Mouse (Mus musculus): ENCODE data around the gene Spag9. TPM values are rescaled to one million over a fixed set of nuclear protein-coding genes. Genes with fewer than 3 reads are reported as not detected.

The Spag9 gene
- polyA plus RNA-seq, 1 experiment = 45.7 TPM

- H3K27ac ChIP-seq (ENCODE audit: insufficient read depth, low read length) = no peak overlapping the region
- TF ChIP-seq EP300 (IDR thresholded peaks at IDR 0.05; ENCODE audit: insufficient read depth, low read depth, low read length) = peak; percentile 55; the same call in 1 of the 2 replicates
- TF ChIP-seq POLR2A (IDR thresholded peaks at IDR 0.05; ENCODE audit: insufficient read depth, low read length) = no peak
Measured at GRCm38 (mm10) chr11:94045016-94045415, 49.1 kb downstream of the Spag9 start.

GRCm38 (mm10) chr11:94047288-94047687 is 51.4 kb downstream of the Spag9 start:
- Histone ChIP-seq H3K4me3 (ENCODE audit: low read depth, low read length) (no peak overlapping the region), H3K9ac (ENCODE audit: low read depth, poor library complexity, severe bottlenecking) (no peak overlapping the region), H3K27ac (ENCODE audit: insufficient read depth, low read length) (no peak overlapping the region), H3K4me1 (ENCODE audit: control insufficient read depth, insufficient read depth, low read length) (peaks cover 8% of the 10 kb centered on the region), H3K9me3 (replicated peaks; ENCODE audit: control insufficient read depth, insufficient read depth, low read length, poor library complexity, severe bottlenecking) (no peaks in the 10 kb centered on the region), H3K36me3 (ENCODE audit: control insufficient read depth, insufficient read depth, low read length, poor library complexity, severe bottlenecking) (peaks cover 4% of the 10 kb centered on the region; the same call in 1 of the 2 replicates), H3K27me3 (ENCODE audit: control insufficient read depth, insufficient read depth, low read length, poor library complexity, severe bottlenecking) (no peaks in the 10 kb centered on the region)
- TF ChIP-seq EP300 (IDR thresholded peaks at IDR 0.05; ENCODE audit: insufficient read depth, low read depth, low read length) = peak; percentile 69; the same call in 1 of the 2 replicates
- no peak for TF ChIP-seq POLR2A (IDR thresholded peaks at IDR 0.05; ENCODE audit: insufficient read depth, low read length)
- no peak for TF ChIP-seq CTCF (IDR thresholded peaks at IDR 0.05; ENCODE audit: low read depth, low read length)

More at GRCm38 (mm10) chr11:94045016-94045415, 49.1 kb downstream of the Spag9 start:
- H3K36me3 ChIP-seq (ENCODE audit: control insufficient read depth, insufficient read depth, low read length, poor library complexity, severe bottlenecking) = peaks cover 4% of the 10 kb centered on the region; the same call in 1 of the 2 replicates
- H3K4me1 ChIP-seq (ENCODE audit: control insufficient read depth, insufficient read depth, low read length) = peaks cover 8% of the 10 kb centered on the region
- H3K27me3 ChIP-seq (ENCODE audit: control insufficient read depth, insufficient read depth, low read length, poor library complexity, severe bottlenecking) = no peaks in the 10 kb centered on the region
- no peak overlapping the region for H3K9ac ChIP-seq (ENCODE audit: low read depth, poor library complexity, severe bottlenecking)
- H3K9me3 ChIP-seq (replicated peaks; ENCODE audit: control insufficient read depth, insufficient read depth, low read length, poor library complexity, severe bottlenecking) = no peaks in the 10 kb centered on the region
- H3K4me3 ChIP-seq (ENCODE audit: low read depth, low read length) = no peak overlapping the region

- no peaks in the 10 kb centered on the region; the same call in 1 of the 2 replicates for H3K36me3 ChIP-seq (ENCODE audit: control insufficient read depth, insufficient read depth, low read length, poor library complexity, severe bottlenecking)
- no peak overlapping the region for H3K4me3 ChIP-seq (ENCODE audit: low read depth, low read length)
- peaks cover 2% of the 10 kb centered on the region for H3K4me1 ChIP-seq (ENCODE audit: control insufficient read depth, insufficient read depth, low read length)
- no peak overlapping the region for H3K9ac ChIP-seq (ENCODE audit: low read depth, poor library complexity, severe bottlenecking)
- H3K27me3 ChIP-seq (ENCODE audit: control insufficient read depth, insufficient read depth, low read length, poor library complexity, severe bottlenecking) = no peaks in the 10 kb centered on the region
- H3K9me3 ChIP-seq (replicated peaks; ENCODE audit: control insufficient read depth, insufficient read depth, low read length, poor library complexity, severe bottlenecking) = no peaks in the 10 kb centered on the region
- no peak overlapping the region for H3K27ac ChIP-seq (ENCODE audit: insufficient read depth, low read length)
- TF ChIP-seq CTCF (IDR thresholded peaks at IDR 0.05; ENCODE audit: low read depth, low read length) (no peak), EP300 (IDR thresholded peaks at IDR 0.05; ENCODE audit: insufficient read depth, low read depth, low read length) (no peak), POLR2A (IDR thresholded peaks at IDR 0.05; ENCODE audit: insufficient read depth, low read length) (no peak)
Measured at GRCm38 (mm10) chr11:94054176-94054575, 58.3 kb downstream of the Spag9 start.

GRCm38 (mm10) chr11:94054901-94055300 is 59.0 kb downstream of the Spag9 start:
- H3K27ac ChIP-seq (ENCODE audit: insufficient read depth, low read length) = no peak overlapping the region
- H3K36me3 ChIP-seq (ENCODE audit: control insufficient read depth, insufficient read depth, low read length, poor library complexity, severe bottlenecking) = no peaks in the 10 kb centered on the region
- H3K9me3 ChIP-seq (replicated peaks; ENCODE audit: control insufficient read depth, insufficient read depth, low read length, poor library complexity, severe bottlenecking) = no peaks in the 10 kb centered on the region
- H3K9ac ChIP-seq (ENCODE audit: low read depth, poor library complexity, severe bottlenecking) = no peak overlapping the region
- H3K4me1 ChIP-seq (ENCODE audit: control insufficient read depth, insufficient read depth, low read length) = peaks cover 2% of the 10 kb centered on the region
- TF ChIP-seq EP300 (IDR thresholded peaks at IDR 0.05; ENCODE audit: insufficient read depth, low read depth, low read length) (no peak), CTCF (IDR thresholded peaks at IDR 0.05; ENCODE audit: low read depth, low read length) (no peak), POLR2A (IDR thresholded peaks at IDR 0.05; ENCODE audit: insufficient read depth, low read length) (no peak)
- H3K27me3 ChIP-seq (ENCODE audit: control insufficient read depth, insufficient read depth, low read length, poor library complexity, severe bottlenecking) = no peaks in the 10 kb centered on the region
- H3K4me3 ChIP-seq (ENCODE audit: low read depth, low read length) = no peak overlapping the region

- Histone ChIP-seq H3K36me3 (ENCODE audit: control insufficient read depth, insufficient read depth, low read length, poor library complexity, severe bottlenecking) (no peaks in the 10 kb centered on the region; the same call in 1 of the 2 replicates), H3K4me1 (ENCODE audit: control insufficient read depth, insufficient read depth, low read length) (no peaks in the 10 kb centered on the region), H3K27ac (ENCODE audit: insufficient read depth, low read length) (no peak overlapping the region), H3K9me3 (replicated peaks; ENCODE audit: control insufficient read depth, insufficient read depth, low read length, poor library complexity, severe bottlenecking) (no peaks in the 10 kb centered on the region), H3K9ac (ENCODE audit: low read depth, poor library complexity, severe bottlenecking) (no peak overlapping the region), H3K4me3 (ENCODE audit: low read depth, low read length) (no peak overlapping the region), H3K27me3 (ENCODE audit: control insufficient read depth, insufficient read depth, low read length, poor library complexity, severe bottlenecking) (no peaks in the 10 kb centered on the region)
- TF ChIP-seq CTCF (IDR thresholded peaks at IDR 0.05; ENCODE audit: low read depth, low read length) (no peak), POLR2A (IDR thresholded peaks at IDR 0.05; ENCODE audit: insufficient read depth, low read length) (no peak), EP300 (IDR thresholded peaks at IDR 0.05; ENCODE audit: insufficient read depth, low read depth, low read length) (no peak)
Measured at GRCm38 (mm10) chr11:94063941-94064340, 68.0 kb downstream of the Spag9 start.

- H3K27ac ChIP-seq (ENCODE audit: insufficient read depth, low read length) = no peak overlapping the region
- H3K27me3 ChIP-seq (ENCODE audit: control insufficient read depth, insufficient read depth, low read length, poor library complexity, severe bottlenecking) = no peaks in the 10 kb centered on the region
- no peaks in the 10 kb centered on the region; the same call in 1 of the 2 replicates for H3K36me3 ChIP-seq (ENCODE audit: control insufficient read depth, insufficient read depth, low read length, poor library complexity, severe bottlenecking)
- H3K4me1 ChIP-seq (ENCODE audit: control insufficient read depth, insufficient read depth, low read length) = no peaks in the 10 kb centered on the region
- H3K9ac ChIP-seq (ENCODE audit: low read depth, poor library complexity, severe bottlenecking) = no peak overlapping the region
- TF ChIP-seq EP300 (IDR thresholded peaks at IDR 0.05; ENCODE audit: insufficient read depth, low read depth, low read length) (no peak), CTCF (IDR thresholded peaks at IDR 0.05; ENCODE audit: low read depth, low read length) (no peak), POLR2A (IDR thresholded peaks at IDR 0.05; ENCODE audit: insufficient read depth, low read length) (no peak)
- no peaks in the 10 kb centered on the region for H3K9me3 ChIP-seq (replicated peaks; ENCODE audit: control insufficient read depth, insufficient read depth, low read length, poor library complexity, severe bottlenecking)
- no peak overlapping the region for H3K4me3 ChIP-seq (ENCODE audit: low read depth, low read length)
Measured at GRCm38 (mm10) chr11:94070455-94070854, 74.6 kb downstream of the Spag9 start.

Measured in ES-Bruce4 (cell line).